Mouse (Mus musculus) neural tube, embryonic 12.5 days (tissue): ENCODE results near the gene Mcm7. TPM values are rescaled to one million over a fixed set of nuclear protein-coding genes. Genes with fewer than 3 reads are reported as not detected.

Source experiments
- ATAC-seq: fragments of 200-750 bp; cut with Nextera tagmentation; 2 replicates; pipeline ENCODE4 v1.8.0; 2017; ENCODE audit warnings: low read depth, mild to moderate bottlenecking, moderate TSS enrichment, moderate library complexity; ENCODE audit not compliant: low FRiP score
- H3K27ac ChIP-seq: fragments of 300-500 bp; sonication (generic); 2 replicates; pipeline ENCODE4 v1.5.1; 2016
- H3K27me3 ChIP-seq: fragments of 300-500 bp; sonication (generic); replicated peaks from 2 replicates; pipeline ENCODE4 v1.6.1; 2016; ENCODE audit warnings: mild to moderate bottlenecking
- H3K36me3 ChIP-seq: fragments of 300-500 bp; sonication (generic); 2 replicates; pipeline ENCODE4 v1.6.1; 2016; ENCODE audit warnings: mild to moderate bottlenecking
- H3K4me1 ChIP-seq: fragments of 300-500 bp; sonication (generic); 2 replicates; pipeline ENCODE4 v1.6.1; 2016
- H3K4me2 ChIP-seq: fragments of 300-500 bp; sonication (generic); replicated peaks from 2 replicates; pipeline ENCODE4 v1.6.1; 2016; ENCODE audit warnings: mild to moderate bottlenecking
- H3K4me3 ChIP-seq: fragments of 300-500 bp; sonication (generic); 2 replicates; pipeline ENCODE4 v1.5.1; 2016
- H3K9ac ChIP-seq: fragments of 300-500 bp; sonication (generic); 2 replicates; pipeline ENCODE4 v1.6.1; 2016; ENCODE audit warnings: mild to moderate bottlenecking
- H3K9me3 ChIP-seq: fragments of 300-500 bp; sonication (generic); 2 replicates; pipeline ENCODE4 v1.6.1; 2016; ENCODE audit warnings: mild to moderate bottlenecking
- WGBS: fragments of 180-500 bp; shearing (Covaris S2); methylation state at CpG from one replicate; pipeline ENCODE4 v1.1.7; 2016; 5-methylcytosine and 5-hydroxymethylcytosine counted together
- polyA plus RNA-seq: library from polyadenylated mRNA; unstranded; fragments of >200 nt; fragmentation: Nextera tagmentation; extraction: Ambion mirVana; gene quantifications from 2 replicates; pipeline ENCODE4 v1.2.1, GENCODE M21; 2016

Gene Mcm7
- polyA plus RNA-seq, 1 experiment from 2014 or later: 198 TPM

DNA sequence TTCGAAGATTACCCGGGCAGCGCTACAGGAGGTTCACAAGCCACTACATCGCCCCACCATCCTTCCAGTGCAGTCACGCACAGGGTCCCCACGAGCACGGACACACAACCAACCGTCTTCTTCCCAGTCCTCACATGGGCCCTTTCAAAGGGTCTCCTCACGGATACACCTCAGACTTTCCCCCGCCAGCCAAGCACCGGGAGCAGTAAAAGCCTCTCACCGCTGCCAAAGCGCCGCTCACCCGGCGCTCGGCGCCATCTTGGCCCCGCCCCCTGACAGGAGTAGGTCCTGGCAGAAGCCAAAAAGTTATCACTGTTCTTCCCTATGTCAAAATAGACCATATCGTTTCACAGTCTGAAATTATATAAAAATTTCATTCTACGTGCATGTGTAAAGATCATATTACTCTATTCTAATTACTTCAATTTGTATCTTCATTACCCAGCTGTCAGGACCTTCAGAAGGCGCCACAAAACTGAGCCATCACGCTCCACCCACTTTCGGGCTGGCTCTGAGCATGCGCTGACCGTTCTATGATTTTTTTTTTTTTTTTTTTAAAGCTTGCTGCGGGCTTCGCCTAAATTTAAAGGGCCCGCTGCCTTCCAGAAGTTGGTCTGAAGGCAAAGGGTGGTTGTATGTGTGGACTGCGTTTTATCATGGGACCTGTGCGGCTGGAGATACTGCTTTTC lies 14.9 kb upstream of the Mcm7 start, which contains the start of the genes Taf6 and Cnpy4:
TSS of gene Taf6 (minus strand) at position 502 of the 689 bp plus-strand sequence.
TSS of gene Cnpy4 (plus strand) at position 536 of the 689 bp plus-strand sequence.
- H3K27me3 ChIP-seq: no peaks in the 10 kb centered on the region
- H3K4me3 ChIP-seq: peak within 1 kb of the TSS; percentile 73
- peak; percentile 84 for ATAC-seq
- peak within 1 kb of the TSS; percentile 73 for H3K9ac ChIP-seq
- WGBS: under 1% methylated on average over 31 of the region's 31 CpGs
- H3K4me1 ChIP-seq: peaks cover 16% of the 10 kb centered on the region
- H3K9me3 ChIP-seq: no peaks in the 10 kb centered on the region
- peaks cover 44% of the 10 kb centered on the region for H3K36me3 ChIP-seq
- peak within 1 kb of the TSS; percentile 72 for H3K4me2 ChIP-seq
- H3K27ac ChIP-seq: no peak within 1 kb of the TSS

DNA sequence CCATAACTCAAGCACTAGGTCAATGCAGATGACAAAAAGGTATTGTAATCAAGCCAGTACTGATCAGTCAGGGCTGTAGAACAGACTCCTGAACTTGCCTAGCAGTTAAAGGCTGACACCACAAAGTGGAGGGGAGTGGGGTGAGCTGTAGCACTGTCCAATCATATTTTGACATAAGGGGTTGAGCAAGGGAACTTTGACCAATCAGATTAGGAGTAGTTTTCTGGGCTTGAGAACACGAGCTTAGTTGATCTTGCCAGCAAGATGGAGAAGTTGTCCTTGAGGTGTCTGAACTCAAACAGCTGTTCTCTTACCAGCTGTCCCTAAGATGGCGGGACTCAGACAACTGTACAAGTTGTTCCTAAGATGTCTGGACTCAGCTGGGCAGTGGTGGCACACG lies 995 bp upstream of the Mcm7 start:
- H3K27me3 ChIP-seq: no peaks in the 10 kb centered on the region
- H3K4me2 ChIP-seq: no peak overlapping the region
- no peaks in the 10 kb centered on the region for H3K9me3 ChIP-seq
- no peak overlapping the region for H3K9ac ChIP-seq
- WGBS: 85% methylated on average over 3 of the region's 3 CpGs
- peaks cover 53% of the 10 kb centered on the region for H3K36me3 ChIP-seq
- peaks cover 19% of the 10 kb centered on the region for H3K4me1 ChIP-seq
- no peak overlapping the region for H3K27ac ChIP-seq
- no peak for ATAC-seq
- H3K4me3 ChIP-seq: no peak overlapping the region

DNA sequence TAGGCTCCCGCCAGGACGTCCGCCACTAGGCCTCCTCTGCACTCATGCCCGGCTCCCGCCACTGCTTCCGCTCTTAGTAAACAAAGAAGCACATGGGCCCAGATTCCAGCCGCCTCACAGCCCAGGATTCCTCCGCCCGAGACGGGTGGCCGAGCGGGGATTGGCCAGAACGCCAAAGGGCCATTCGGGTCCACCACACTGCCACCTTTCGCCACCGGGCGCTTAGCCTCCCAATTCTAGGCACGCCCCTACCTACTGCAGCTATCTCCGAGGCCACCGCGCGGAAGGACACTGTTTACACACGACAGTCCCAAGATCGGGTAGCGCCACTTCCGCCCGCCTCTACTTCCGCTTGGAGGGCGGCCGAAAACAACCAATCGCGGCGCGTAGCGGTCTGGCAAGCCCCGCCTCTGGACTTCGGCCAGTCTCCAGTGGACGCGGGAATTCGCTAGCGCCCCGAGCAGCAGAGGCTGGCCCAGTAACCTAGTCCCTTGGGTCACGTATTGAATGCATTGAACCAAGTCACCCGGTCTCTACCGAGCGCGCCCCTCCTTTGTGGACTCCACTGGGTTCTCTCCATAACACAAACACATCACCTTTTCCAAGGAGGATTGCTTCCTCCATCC lies 1.2 kb downstream of the Mcm7 start:
- no peaks in the 10 kb centered on the region for H3K27me3 ChIP-seq
- under 1% methylated on average over 47 of the region's 47 CpGs for WGBS
- peak overlapping the region; percentile 58 for H3K4me3 ChIP-seq
- ATAC-seq: peak; percentile 91
- H3K27ac ChIP-seq: peak overlapping the region; percentile 38
- H3K9me3 ChIP-seq: no peaks in the 10 kb centered on the region
- H3K36me3 ChIP-seq: peaks cover 54% of the 10 kb centered on the region
- peak overlapping the region; percentile 49 for H3K9ac ChIP-seq
- H3K4me1 ChIP-seq: peaks cover 19% of the 10 kb centered on the region
- H3K4me2 ChIP-seq: peak overlapping the region; percentile 78

DNA sequence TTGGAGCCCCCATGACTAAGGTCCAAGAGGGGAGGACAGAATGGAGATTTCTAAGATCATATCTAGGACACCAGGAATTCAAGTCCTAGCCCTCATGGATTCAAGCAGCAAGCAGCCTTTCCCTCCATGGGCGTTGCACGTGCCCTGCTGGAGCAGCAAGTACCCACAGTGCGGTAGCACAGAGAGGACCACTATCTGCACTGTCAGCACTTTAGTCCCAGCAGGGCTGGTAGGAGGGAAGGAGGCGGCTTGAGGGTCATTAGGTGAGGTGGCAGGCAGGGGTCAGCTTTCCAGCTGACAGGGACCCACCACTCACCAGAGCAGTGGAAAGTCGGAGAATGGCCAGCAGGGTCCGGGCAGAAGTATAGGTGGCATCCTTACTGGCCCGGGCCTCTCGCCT lies 6.6 kb downstream of the Mcm7 start:
- peaks cover 22% of the 10 kb centered on the region for H3K4me1 ChIP-seq
- H3K9me3 ChIP-seq: no peaks in the 10 kb centered on the region
- no peak overlapping the region for H3K4me2 ChIP-seq
- no peak overlapping the region for H3K4me3 ChIP-seq
- no peaks in the 10 kb centered on the region for H3K27me3 ChIP-seq
- WGBS: 76% methylated on average over 8 of the region's 8 CpGs
- no peak for ATAC-seq
- H3K36me3 ChIP-seq: peaks cover 70% of the 10 kb centered on the region
- no peak overlapping the region for H3K9ac ChIP-seq
- no peak overlapping the region for H3K27ac ChIP-seq

DNA sequence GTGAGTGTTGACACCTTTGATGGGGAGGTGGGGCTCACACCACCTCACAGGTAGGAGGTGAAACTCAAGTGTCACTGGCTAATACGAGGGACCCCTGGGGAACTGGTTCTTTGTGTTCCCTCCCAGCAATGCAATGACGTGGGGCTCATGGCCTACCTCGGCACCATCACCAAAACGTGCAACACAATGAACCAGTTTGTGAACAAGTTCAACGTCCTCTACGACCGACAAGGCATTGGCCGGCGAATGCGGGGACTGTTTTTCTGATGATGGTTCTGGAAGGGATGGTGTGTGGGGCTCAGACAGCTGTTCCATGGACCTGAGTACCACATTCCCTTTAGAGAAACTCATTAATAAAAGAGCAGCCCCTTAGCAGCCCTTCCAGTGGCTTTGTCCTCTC lies 8.6 kb downstream of the Mcm7 start:
- WGBS: 69% methylated on average over 10 of the region's 10 CpGs

DNA sequence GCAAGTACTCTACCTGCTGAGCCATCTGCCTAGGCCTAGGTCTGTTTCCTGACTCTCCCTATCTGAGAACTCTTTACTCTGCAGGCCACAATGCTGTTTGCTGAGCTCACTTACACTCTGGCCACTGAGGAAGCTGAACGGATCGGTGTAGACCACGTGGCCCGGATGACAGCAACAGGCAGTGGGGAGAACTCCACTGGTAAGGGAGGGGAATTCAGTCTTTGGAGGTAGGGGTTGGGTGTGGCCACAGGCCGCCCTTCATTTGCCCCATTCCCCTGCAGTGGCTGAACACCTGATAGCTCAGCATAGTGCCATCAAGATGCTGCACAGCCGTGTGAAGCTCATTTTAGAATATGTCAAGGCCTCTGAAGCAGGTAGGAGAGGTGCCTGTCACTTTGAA lies 9.2 kb downstream of the Mcm7 start:
- H3K36me3 ChIP-seq: peaks cover 55% of the 10 kb centered on the region
- H3K4me1 ChIP-seq: peaks cover 13% of the 10 kb centered on the region; the same call in 1 of the 2 replicates
- no peak for ATAC-seq
- 71% methylated on average over 6 of the region's 6 CpGs for WGBS
- 0 out of 2 replicates have a peak overlapping the region, but pooled peaks have one; percentile 12 for H3K4me2 ChIP-seq
- no peak overlapping the region for H3K4me3 ChIP-seq
- no peaks in the 10 kb centered on the region for H3K9me3 ChIP-seq
- H3K9ac ChIP-seq: no peak overlapping the region
- H3K27ac ChIP-seq: no peak overlapping the region
- H3K27me3 ChIP-seq: no peaks in the 10 kb centered on the region

More for the DNA sequence above, 8.6 kb downstream of the Mcm7 start:
- Histone ChIP-seq H3K9ac (0 out of 2 replicates have a peak overlapping the region, but pooled peaks have one; percentile 1), H3K4me1 (peaks cover 13% of the 10 kb centered on the region; the same call in 1 of the 2 replicates), H3K9me3 (no peaks in the 10 kb centered on the region), H3K4me3 (no peak overlapping the region), H3K27ac (no peak overlapping the region), H3K36me3 (peaks cover 60% of the 10 kb centered on the region), H3K4me2 (no peak overlapping the region), H3K27me3 (no peaks in the 10 kb centered on the region)
- no peak for ATAC-seq

DNA sequence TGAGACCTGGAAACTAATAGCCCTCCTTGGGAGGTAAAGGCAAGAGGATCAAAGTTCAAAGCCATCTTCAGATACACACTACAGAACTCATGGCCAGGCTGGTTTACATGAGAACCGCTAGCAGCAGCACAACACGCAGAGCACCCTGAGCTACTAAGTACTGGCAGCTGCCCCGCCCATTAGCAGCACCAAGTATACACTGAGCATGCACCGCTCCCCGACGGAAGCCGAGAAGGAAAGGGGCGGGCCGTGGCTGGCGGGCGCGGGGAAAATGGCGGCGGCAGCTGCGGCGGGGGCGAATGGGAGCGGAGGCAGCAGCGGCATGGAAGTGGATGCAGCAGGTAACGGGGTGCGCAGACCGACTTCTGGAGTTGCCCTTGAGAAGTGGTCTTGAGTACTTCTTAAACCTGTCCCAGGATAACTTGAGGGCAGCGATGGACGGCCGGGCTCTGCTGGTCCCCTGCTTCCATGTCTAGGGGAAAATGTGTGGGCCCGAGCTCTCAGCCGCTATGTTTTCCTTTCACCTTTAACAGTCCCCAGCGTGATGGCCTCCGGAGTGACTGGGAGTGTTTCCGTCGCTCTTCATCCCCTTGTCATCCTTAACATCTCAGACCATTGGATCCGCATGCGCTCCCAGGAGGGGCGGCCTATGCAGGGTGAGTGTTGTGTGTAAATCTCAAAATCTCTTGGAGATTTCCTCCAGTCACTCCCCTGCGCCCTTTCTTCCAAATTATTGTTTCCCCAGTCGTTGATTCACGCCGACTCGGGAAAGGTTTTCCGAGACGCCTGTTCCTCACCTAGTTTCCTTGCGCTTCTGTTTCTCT lies 11.2 kb downstream of the Mcm7 start, which contains the start of gene Cops6:
TSS of gene Cops6 (plus strand) at position 230 of the 824 bp plus-strand sequence.
- ATAC-seq: peak; percentile 96
- peaks cover 13% of the 10 kb centered on the region; the same call in 1 of the 2 replicates for H3K4me1 ChIP-seq
- H3K4me2 ChIP-seq: peak within 1 kb of the TSS; percentile 81
- WGBS: 1% methylated on average over 42 of the region's 42 CpGs
- no peaks in the 10 kb centered on the region for H3K27me3 ChIP-seq
- H3K36me3 ChIP-seq: peaks cover 35% of the 10 kb centered on the region
- H3K9ac ChIP-seq: peak within 1 kb of the TSS; percentile 78
- no peaks in the 10 kb centered on the region for H3K9me3 ChIP-seq
- peak within 1 kb of the TSS; percentile 74 for H3K4me3 ChIP-seq
- no peak within 1 kb of the TSS for H3K27ac ChIP-seq

DNA sequence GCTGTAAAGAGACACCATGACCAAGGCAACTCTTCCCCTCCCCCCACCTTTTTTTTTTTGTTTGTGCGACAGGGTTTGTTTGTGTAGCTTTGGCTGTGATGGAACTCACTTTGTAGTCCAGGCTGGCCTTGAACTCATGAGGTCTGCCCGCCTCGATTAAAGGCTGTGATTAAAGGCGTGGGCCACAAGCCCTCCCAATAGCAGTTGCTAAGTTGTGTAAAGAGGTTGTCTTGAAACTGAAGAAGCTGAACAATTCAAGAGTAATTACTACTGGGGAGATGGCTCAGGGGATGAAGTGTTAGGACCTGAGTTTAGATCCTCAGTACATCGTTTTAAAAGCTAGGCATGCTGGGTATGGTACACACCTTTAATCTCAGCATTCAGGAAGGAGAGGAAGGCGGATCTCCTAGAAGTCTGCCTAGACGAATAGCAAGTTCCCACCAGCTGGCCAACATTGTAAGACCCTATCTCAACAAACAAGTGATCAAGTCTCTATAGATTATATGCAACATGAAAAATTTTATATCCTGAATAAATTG lies 11.9 kb downstream of the Mcm7 start:
- Histone ChIP-seq H3K9me3 (no peaks in the 10 kb centered on the region), H3K4me1 (peaks cover 9% of the 10 kb centered on the region; the same call in 1 of the 2 replicates), H3K9ac (peak overlapping the region; percentile 78; the same call in 1 of the 2 replicates), H3K27ac (no peak overlapping the region), H3K36me3 (peaks cover 27% of the 10 kb centered on the region), H3K27me3 (no peaks in the 10 kb centered on the region), H3K4me3 (no peak overlapping the region), H3K4me2 (peak overlapping the region; percentile 81)
- 74% methylated on average over 7 of the region's 7 CpGs for WGBS
- no peak for ATAC-seq

DNA sequence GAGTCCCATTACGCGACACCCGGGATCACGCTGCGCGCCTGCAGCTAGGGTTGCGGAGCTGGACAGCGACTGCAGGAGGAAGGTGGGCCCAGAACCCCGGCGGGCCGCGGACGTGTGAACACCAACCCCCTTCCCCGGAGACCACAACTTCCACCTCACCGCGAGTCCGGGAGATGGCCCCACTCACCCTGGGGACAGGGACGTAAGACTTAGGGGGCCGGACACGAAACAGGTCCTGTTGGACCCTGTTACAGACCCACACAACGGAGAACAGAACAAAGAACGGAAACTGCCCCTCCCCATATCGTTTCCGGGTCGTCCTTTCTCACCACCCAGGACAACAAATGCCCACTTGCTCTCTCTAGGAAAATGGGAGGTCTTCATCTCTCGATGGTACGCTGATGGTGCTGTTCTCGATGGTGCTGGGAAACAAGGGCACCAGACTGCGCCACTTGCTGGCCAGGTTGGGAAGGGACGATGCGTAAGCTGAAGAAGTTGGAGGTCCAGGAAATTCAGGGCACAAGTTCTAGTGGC lies 16.7 kb downstream of the Mcm7 start, which contains the start of gene Zfp113:
TSS of gene Zfp113 (minus strand) at position 302 of the 534 bp plus-strand sequence.
- Histone ChIP-seq H3K4me2 (peak within 1 kb of the TSS; percentile 72), H3K36me3 (peaks cover 21% of the 10 kb centered on the region), H3K9ac (peak within 1 kb of the TSS; percentile 93), H3K9me3 (no peaks in the 10 kb centered on the region), H3K4me3 (peak within 1 kb of the TSS; percentile 77), H3K27me3 (no peaks in the 10 kb centered on the region), H3K27ac (peak within 1 kb of the TSS; percentile 86), H3K4me1 (peaks cover 6% of the 10 kb centered on the region; the same call in 1 of the 2 replicates)
- ATAC-seq: peak; percentile 95
- under 1% methylated on average over 31 of the region's 31 CpGs for WGBS

DNA sequence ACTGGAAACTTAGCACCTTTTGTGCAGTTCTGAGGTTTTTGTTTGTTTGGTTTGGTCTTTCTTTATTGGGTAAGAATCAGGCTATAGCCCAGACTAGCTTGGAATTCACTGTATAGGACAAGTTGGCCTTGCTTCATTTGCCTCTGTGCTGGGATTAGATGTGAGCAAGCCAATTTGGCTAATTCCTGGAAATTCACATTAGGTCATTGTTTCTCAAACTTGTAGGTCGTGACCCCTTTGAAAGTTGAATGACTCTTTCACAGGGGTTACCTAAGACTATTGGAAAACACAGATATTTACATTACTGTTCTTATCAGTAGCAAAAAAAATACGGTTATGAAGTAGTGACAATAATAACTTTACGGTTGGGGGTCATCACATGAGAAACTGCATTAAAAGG lies 17.8 kb downstream of the Mcm7 start:
- Histone ChIP-seq H3K27ac (no peak overlapping the region), H3K36me3 (peaks cover 26% of the 10 kb centered on the region), H3K4me2 (peak overlapping the region; percentile 72), H3K4me3 (peak overlapping the region; percentile 77), H3K4me1 (peaks cover 6% of the 10 kb centered on the region; the same call in 1 of the 2 replicates), H3K9ac (peak overlapping the region; percentile 93), H3K27me3 (no peaks in the 10 kb centered on the region), H3K9me3 (no peaks in the 10 kb centered on the region)
- WGBS: 91% methylated on average over 3 of the region's 3 CpGs
- no peak for ATAC-seq

DNA sequence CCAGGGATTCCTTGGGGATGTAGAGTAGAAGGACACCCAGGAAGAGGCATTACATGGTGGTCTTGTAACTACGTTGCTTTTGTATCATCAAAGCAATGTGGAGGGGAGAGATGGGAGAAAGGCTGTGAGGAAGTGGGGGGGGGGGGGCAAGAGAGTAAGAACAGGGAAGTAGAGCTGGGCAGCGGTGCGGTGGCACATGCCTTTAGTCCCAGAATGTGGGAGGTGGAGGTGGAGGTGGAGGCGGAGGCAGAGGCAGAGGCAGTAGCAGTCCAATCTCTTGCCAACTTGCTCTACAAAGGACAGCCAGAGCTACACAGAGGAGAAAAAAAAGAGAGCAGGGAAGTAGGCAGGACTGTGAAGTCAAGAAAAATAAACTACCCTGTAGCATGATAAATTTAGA lies 33.6 kb downstream of the Mcm7 start:
- Histone ChIP-seq H3K4me3 (no peak overlapping the region), H3K9ac (no peak overlapping the region), H3K36me3 (peaks cover 39% of the 10 kb centered on the region), H3K27me3 (no peaks in the 10 kb centered on the region), H3K27ac (no peak overlapping the region), H3K4me1 (no peaks in the 10 kb centered on the region), H3K9me3 (no peaks in the 10 kb centered on the region), H3K4me2 (no peak overlapping the region)
- 71% methylated on average over 4 of the region's 4 CpGs for WGBS
- no peak for ATAC-seq
